Mouse (Mus musculus) left cerebral cortex, adult 2 months (tissue): ENCODE results near the gene F12. TPM values are rescaled to one million over a fixed set of nuclear protein-coding genes. Genes with fewer than 3 reads are reported as not detected.

Source experiments
- DNase-seq, 2 experiments: peaks; one replicate each; pipeline ENCODE4 v3.0.0; 2021 to 2022; ENCODE audit warnings: low spot score in 2 of 2, mixed read lengths in 1 of 2; ENCODE audit errors: extremely low spot score in 1 of 2
- H3K27ac ChIP-seq: fragments of 200-600 bp; 2 replicates; pipeline ENCODE4 v1.8.1; 2022
- H3K4me3 ChIP-seq: fragments of 200-600 bp; 2 replicates; pipeline ENCODE4 v1.8.1; 2022
- CTCF ChIP-seq: fragments of 200-600 bp; IDR thresholded peaks from 2 replicates; pipeline ENCODE4 v1.8.1; 2022; ENCODE audit warnings: antibody characterized with exemption, mild to moderate bottlenecking, moderate library complexity
- intact Hi-C: fragments of 180-260 bp; cut with DNase I; formaldehyde crosslinking; loops from one replicate; pipeline ENCODE4 v1.15.1; 2025
- total RNA-seq, 2 experiments: library from RNA; stranded (reverse); gene quantifications; 2 replicates each; pipeline ENCODE4 v1.2.3; 2021

The F12 gene
- total RNA-seq, 2 experiments from 2014 or later: 0.95 to 1.3 TPM

GRCm38 (mm10) chr13:55420933-55421800, 5.4 kb downstream of the F12 start:
- intact Hi-C loops: no loop called here
- Histone ChIP-seq H3K27ac (no peak overlapping the region; the same call in 1 of the 2 replicates), H3K4me3 (peak overlapping the region; percentile 44)
- peak; percentile 57 to 71 for DNase-seq
- TF ChIP-seq CTCF: peak; percentile 74

GRCm38 (mm10) chr13:55420018-55420932, 6.3 kb downstream of the F12 start:
- DNase-seq: no peak
- intact Hi-C loops: no loop called here

GRCm38 (mm10) chr13:55419142-55419541, 7.5 kb downstream of the F12 start:
- no peak for TF ChIP-seq CTCF
- no peak overlapping the region for H3K27ac ChIP-seq
- intact Hi-C loops: loop anchor here (2.0 kb wide), 1 partner anchor 98 kb away; no protein-coding TSS in a partner anchor
- no peak overlapping the region for H3K4me3 ChIP-seq
- DNase-seq: no peak

More at GRCm38 (mm10) chr13:55420018-55420932, 6.3 kb downstream of the F12 start:
- TF ChIP-seq CTCF: no peak
- H3K4me3 ChIP-seq: no peak overlapping the region
- H3K27ac ChIP-seq: no peak overlapping the region

- Histone ChIP-seq H3K4me3 (no peak overlapping the region), H3K27ac (peak overlapping the region; percentile 4; the same call in 1 of the 2 replicates)
- peak; percentile 82 to 89 for DNase-seq
- peak; percentile 90 for TF ChIP-seq CTCF
- intact Hi-C loops: loop anchor here (1.0 to 2.0 kb wide), 2 partner anchors 53 to 99 kb away; no protein-coding TSS in a partner anchor
These were observed 8.6 kb downstream of the F12 start for GRCm38 (mm10) chr13:55418004-55418403.

GRCm38 (mm10) chr13:55414743-55415380, 11.7 kb downstream of the F12 start, which contains the start of gene Pfn3:
TSS of gene Pfn3 (minus strand) at chr13:55415232.
- intact Hi-C loops: no loop called here

GRCm38 (mm10) chr13:55413333-55413732, 13.3 kb downstream of the F12 start:
- intact Hi-C loops: no loop called here
- Histone ChIP-seq H3K27ac (no peak overlapping the region), H3K4me3 (no peak overlapping the region)
- DNase-seq: no peak
- TF ChIP-seq CTCF: no peak

More at GRCm38 (mm10) chr13:55414743-55415380, 11.7 kb downstream of the F12 start, which contains the start of gene Pfn3:
- Histone ChIP-seq H3K4me3 (peak within 1 kb of the TSS; percentile 42), H3K27ac (peak within 1 kb of the TSS; percentile 88)
- DNase-seq: peak; percentile 78 to 82
- no peak for TF ChIP-seq CTCF

GRCm38 (mm10) chr13:55412643-55413307, 13.8 kb downstream of the F12 start:
- DNase-seq: no peak
- intact Hi-C loops: no loop called here
- no peak; the same call in 1 of the 2 replicates for TF ChIP-seq CTCF
- H3K27ac ChIP-seq: no peak overlapping the region
- no peak overlapping the region for H3K4me3 ChIP-seq

- intact Hi-C loops: no loop called here
- no peak overlapping the region for H3K27ac ChIP-seq
- no peak overlapping the region for H3K4me3 ChIP-seq
- no peak for DNase-seq
- no peak for TF ChIP-seq CTCF
These were observed 14.8 kb downstream of the F12 start for GRCm38 (mm10) chr13:55411826-55412225.

- Histone ChIP-seq H3K27ac (no peak overlapping the region), H3K4me3 (no peak overlapping the region)
- no peak for TF ChIP-seq CTCF
- no peak for DNase-seq
- intact Hi-C loops: no loop called here
These were observed 18.0 kb downstream of the F12 start for GRCm38 (mm10) chr13:55408546-55409120.

- no peak for DNase-seq
- intact Hi-C loops: no loop called here
- H3K27ac ChIP-seq: no peak overlapping the region
- no peak for TF ChIP-seq CTCF
- no peak overlapping the region for H3K4me3 ChIP-seq
These were observed 19.3 kb downstream of the F12 start for GRCm38 (mm10) chr13:55407341-55407740.
